Mouse (Mus musculus) liver, embryonic 14.5 days (tissue): ENCODE data around the gene Nt5e.

Source experiments
- CTCF ChIP-seq: IDR thresholded peaks from 2 replicates; pipeline ENCODE4 v1.5.1; 2016; ENCODE audit warnings: antibody characterized with exemption, low read depth, control low read depth
- EP300 ChIP-seq: IDR thresholded peaks from 2 replicates; pipeline ENCODE4 v1.6.1; 2016; ENCODE audit warnings: antibody characterized with exemption, low read depth

DNA sequence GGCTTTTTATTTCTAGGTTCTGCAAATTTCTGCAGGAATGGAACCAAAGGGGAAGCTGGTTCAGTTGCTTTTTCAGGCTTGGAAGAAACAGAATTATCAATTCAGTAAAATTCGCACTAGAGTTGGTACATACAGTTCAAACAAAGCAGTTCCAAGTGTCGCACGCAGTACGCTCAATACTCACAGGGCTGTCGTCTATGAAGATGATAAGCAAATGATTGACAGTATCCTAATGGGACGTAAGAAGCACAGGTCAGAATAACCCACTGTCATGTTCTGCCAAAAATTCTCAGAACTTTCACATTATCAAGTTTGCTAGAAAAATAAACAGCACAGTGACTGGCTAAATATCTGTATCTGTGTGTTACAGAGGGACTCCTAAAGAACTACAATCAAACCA lies 77.5 kb downstream of the Nt5e start:
- no peak for TF ChIP-seq CTCF
- no peak for TF ChIP-seq EP300
